Mouse (Mus musculus) megakaryocyte, embryonic 14.5 days (primary cell): ENCODE results near the gene Nat8f2.
"Not testable (repeated sequence)": the region's sequence is repeated elsewhere in the genome, so short reads cannot be mapped to it uniquely, and the experiment has no call there.

ENCODE experiments used
- FLI1 ChIP-seq: IDR thresholded peaks from 2 replicates; pipeline ENCODE4 v1.6.1; 2012; ENCODE audit warnings: low read length, inconsistent platforms, mixed read lengths
- GATA1 ChIP-seq: IDR thresholded peaks from 3 replicates; pipeline ENCODE4 v1.6.1; 2012; ENCODE audit warnings: mixed read lengths, low read length, inconsistent platforms, borderline replicate concordance

- not testable (repeated sequence) for TF ChIP-seq GATA1, FLI1
These were observed 26.2 kb upstream of the Nat8f2 start for GRCm38 (mm10) chr6:85895061-85895648.
